ENCODE assay signal across 12 mouse cellular contexts in genomic region chr4:27504829-27505804, GRCm38 (mm10).
A peak's percentile ranks its signal among the peaks of the same experiment; 100 is the strongest.
DNase-seq lines count a peak whose midpoint lies in the region; ATAC-seq and TF ChIP-seq lines count a peak whose summit lies in the region.
"Had no signal": no experiment of that assay in that cellular context is flagged by ENCODE, and none has a peak within 500 bp of the region (broad histone marks: within the 10 kb centered on the region; RNA-seq: fewer than 3 reads in every experiment).

No protein-coding gene starts in this region.

- DNase-seq in frontal cortex, postnatal 25 days (ENCODE audit: low spot score in 2 of 2) = no peak
- peak; percentile 89 for DNase-seq in brain, embryonic 14.5 days (ENCODE audit: low read depth)
- peak; percentile 81 for DNase-seq in midbrain, embryonic 14.5 days
- DNase-seq in testis, postnatal 10 days (ENCODE audit: low spot score) = no peak
- DNase-seq in gastrocnemius, adult 8-10 months (ENCODE audit: low spot score in 2 of 2) = no peak
- no peak for DNase-seq in spleen, adult 12 weeks (ENCODE audit: low spot score)
- DNase-seq: thymus, postnatal 4 days had no signal

- peak overlapping the region; percentile 32 for H3K27ac ChIP-seq in forebrain, embryonic 15.5 days (replicated peaks)
- peak overlapping the region; percentile 71 for H3K27ac ChIP-seq in midbrain, embryonic 14.5 days (replicated peaks; ENCODE audit: low read depth, low read length)
- H3K27ac ChIP-seq: heart, embryonic 13.5 days; intestine, embryonic 15.5 days had no signal

- 0 out of 2 replicates have a peak, but pooled peaks have one; percentile 57 for ATAC-seq in frontal cortex, adult (ENCODE audit: low TSS enrichment)
- peak; percentile 85 for ATAC-seq in forebrain, embryonic 15.5 days (replicated peaks)
- ATAC-seq in midbrain, embryonic 14.5 days (ENCODE audit: low FRiP score, low TSS enrichment) = peak; percentile 92
- ATAC-seq: intestine, embryonic 15.5 days; Patski had no signal

- no peaks in the 10 kb centered on the region for H3K36me3 ChIP-seq in forebrain, embryonic 15.5 days
- H3K36me3 ChIP-seq in midbrain, embryonic 14.5 days (ENCODE audit: control insufficient read depth, insufficient read depth, low read length) = no peaks in the 10 kb centered on the region
- H3K36me3 ChIP-seq: heart, embryonic 13.5 days; intestine, embryonic 15.5 days had no signal

- no peak for TF ChIP-seq POLR2A in brain, embryonic 14.5 days (IDR thresholded peaks at IDR 0.05; ENCODE audit: borderline replicate concordance, extremely low read depth, insufficient read depth, insufficient read length, poor library complexity, severe bottlenecking)

- 11% methylated on average over 14 of the region's 14 CpGs for WGBS in forebrain, embryonic 15.5 days
- 10% methylated on average over 14 of the region's 14 CpGs for WGBS in midbrain, embryonic 14.5 days

- peaks cover 11% of the 10 kb centered on the region for H3K4me1 ChIP-seq in forebrain, embryonic 15.5 days
- H3K4me1 ChIP-seq in midbrain, embryonic 14.5 days (ENCODE audit: control insufficient read depth, insufficient read depth, low read length) = peaks cover 12% of the 10 kb centered on the region; the same call in 1 of the 2 replicates
- H3K4me1 ChIP-seq: heart, embryonic 13.5 days; intestine, embryonic 15.5 days had no signal

- no peak for TF ChIP-seq CTCF in brain, embryonic 14.5 days (IDR thresholded peaks at IDR 0.05; ENCODE audit: borderline replicate concordance, extremely low read depth, insufficient read depth, insufficient read length)

- peak overlapping the region; percentile 34 for H3K4me2 ChIP-seq in forebrain, embryonic 15.5 days (replicated peaks)
- peak overlapping the region; percentile 35 for H3K4me2 ChIP-seq in midbrain, embryonic 14.5 days (ENCODE audit: low read length)
- H3K4me2 ChIP-seq: heart, embryonic 13.5 days; intestine, embryonic 15.5 days had no signal

- no peaks in the 10 kb centered on the region for H3K27me3 ChIP-seq in forebrain, embryonic 15.5 days
- peaks cover 31% of the 10 kb centered on the region for H3K27me3 ChIP-seq in midbrain, embryonic 14.5 days (ENCODE audit: control insufficient read depth, insufficient read depth, low read length)
- H3K27me3 ChIP-seq: heart, embryonic 13.5 days; intestine, embryonic 15.5 days; Patski had no signal

- H3K9ac ChIP-seq in forebrain, embryonic 15.5 days (replicated peaks) = no peak overlapping the region
- 0 out of 2 replicates have a peak overlapping the region, but pooled peaks have one; percentile 9 for H3K9ac ChIP-seq in midbrain, embryonic 14.5 days (replicated peaks; ENCODE audit: low read length)
- H3K9ac ChIP-seq: heart, embryonic 13.5 days; intestine, embryonic 15.5 days had no signal

- no peak overlapping the region for H3K4me3 ChIP-seq in forebrain, embryonic 15.5 days
- peak overlapping the region; percentile 1; the same call in 1 of the 2 replicates for H3K4me3 ChIP-seq in midbrain, embryonic 14.5 days (replicated peaks; ENCODE audit: low read depth, low read length)
- H3K4me3 ChIP-seq: heart, embryonic 13.5 days; intestine, embryonic 15.5 days had no signal

- H3K9me3 ChIP-seq in forebrain, embryonic 15.5 days = no peaks in the 10 kb centered on the region
- no peaks in the 10 kb centered on the region for H3K9me3 ChIP-seq in midbrain, embryonic 14.5 days (ENCODE audit: control insufficient read depth, low read length)
- H3K9me3 ChIP-seq: heart, embryonic 13.5 days; intestine, embryonic 15.5 days had no signal

Comparison
In these comparisons a context has a peak if more than half of its experiments do, and no peak if none do; other contexts are left out.
1. DNase-seq: peak in brain, embryonic 14.5 days (single experiment) and midbrain, embryonic 14.5 days (single experiment); none in frontal cortex, postnatal 25 days (0 of 2), testis, postnatal 10 days (single experiment), gastrocnemius, adult 8-10 months (0 of 2) and spleen, adult 12 weeks (single experiment).
2. Peak in every context shown above with its lines, with median percentiles within 50 percentile points of each other: ATAC-seq.